Mouse (Mus musculus): ENCODE data around the gene Olfr1328. TPM values are rescaled to one million over a fixed set of nuclear protein-coding genes. Genes with fewer than 3 reads are reported as not detected.
"Not testable (repeated sequence)": the region's sequence is repeated elsewhere in the genome, so short reads cannot be mapped to it uniquely, and the experiment has no call there.

Gene Olfr1328
- not detected in 2 replicates for polyA plus RNA-seq (2014; fragmentation: Nextera tagmentation; extraction: Ambion mirVana)

DNA sequence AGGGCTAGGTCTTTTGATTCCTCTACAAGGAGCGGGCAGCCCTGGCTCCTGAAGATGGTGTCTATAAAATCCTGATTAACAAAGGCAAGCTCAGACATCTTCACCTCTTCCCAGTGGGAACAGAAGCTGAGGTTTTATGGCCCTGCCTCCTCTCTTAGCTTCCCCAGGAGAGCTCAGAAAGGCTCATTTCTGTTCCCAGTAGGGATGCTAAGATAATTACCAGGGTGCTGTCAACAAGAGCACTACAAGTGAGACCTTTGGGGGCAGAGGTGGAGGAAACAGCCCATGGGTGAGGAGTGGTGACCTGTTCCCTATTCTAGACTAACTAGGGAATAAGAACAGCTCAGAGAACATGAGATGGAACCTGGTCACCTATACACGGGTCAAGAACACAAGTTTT is at the start of gene Olfr1328:
Gene Olfr1328, minus strand, starts transcription at position 101 of the 400 bp plus-strand sequence.
- no peaks in the 10 kb centered on the region for H3K27me3 ChIP-seq (replicated peaks; ENCODE audit: control insufficient read depth, insufficient read depth, low read length)
- no peak for ATAC-seq (replicated peaks; ENCODE audit: low FRiP score)
- H3K36me3 ChIP-seq (ENCODE audit: control insufficient read depth, insufficient read depth, low read length): no peaks in the 10 kb centered on the region
- 71% methylated on average over 2 of the region's 2 CpGs for WGBS
- no peak for DNase-seq (ENCODE audit: low spot score)
- no peak within 1 kb of the TSS for H3K9ac ChIP-seq (ENCODE audit: low read depth, low read length)
- no peaks in the 10 kb centered on the region for H3K9me3 ChIP-seq (ENCODE audit: control insufficient read depth, low read length)
- H3K4me2 ChIP-seq: no peak within 1 kb of the TSS
- H3K27ac ChIP-seq (ENCODE audit: low read depth, low read length): no peak within 1 kb of the TSS
- H3K4me3 ChIP-seq (ENCODE audit: low read depth, low read length): no peak within 1 kb of the TSS
- no peaks in the 10 kb centered on the region for H3K4me1 ChIP-seq (replicated peaks; ENCODE audit: control insufficient read depth, insufficient read depth, low read length)

DNA sequence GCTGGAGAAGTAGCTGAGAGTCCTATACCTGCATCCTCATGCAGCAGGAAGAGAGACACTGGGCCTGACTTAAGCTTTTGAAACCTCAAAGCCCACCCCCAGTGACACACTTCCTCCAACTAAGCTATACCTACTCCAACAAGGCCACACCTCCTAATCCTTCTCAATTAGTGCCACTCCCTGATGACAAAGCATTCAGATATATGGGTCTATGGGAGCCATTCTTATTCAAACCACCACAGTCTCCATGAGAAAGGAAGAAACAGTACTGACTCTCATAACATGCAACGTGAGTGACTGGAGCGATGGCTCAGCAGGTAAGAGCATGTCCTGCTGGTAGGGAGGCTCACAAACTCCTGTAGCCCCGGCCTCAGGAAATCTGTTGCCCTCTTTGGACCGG is 46.9 kb upstream of the Olfr1328 start:
- H3K9ac ChIP-seq (ENCODE audit: low read depth, low read length): no peak overlapping the region
- H3K4me3 ChIP-seq (ENCODE audit: low read depth, low read length): no peak overlapping the region
- 78% methylated on average over 4 of the region's 4 CpGs for WGBS

DNA sequence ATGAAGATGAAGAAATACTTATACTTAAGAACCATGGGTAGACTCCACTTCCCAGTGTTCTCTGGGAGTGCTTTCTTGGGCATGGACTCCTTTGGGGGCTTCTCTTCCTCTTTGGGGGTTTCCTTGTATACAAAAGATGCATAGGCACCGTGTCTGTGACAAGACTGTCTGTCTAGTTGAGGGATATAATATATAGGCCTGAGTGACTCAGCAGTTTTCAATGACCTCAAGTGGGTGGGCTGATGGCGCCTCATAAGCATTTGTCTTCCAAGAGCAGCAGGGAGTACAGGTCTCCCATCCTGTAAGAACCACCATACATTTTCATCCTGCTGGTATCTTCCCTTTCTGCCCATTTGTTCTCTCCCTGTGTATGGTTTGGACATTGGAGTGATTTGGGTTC is 34.9 kb upstream of the Olfr1328 start:
- Histone ChIP-seq H3K9me3 (ENCODE audit: control insufficient read depth, low read length) (no peaks in the 10 kb centered on the region), H3K27me3 (replicated peaks; ENCODE audit: control insufficient read depth, insufficient read depth, low read length) (no peaks in the 10 kb centered on the region), H3K4me3 (ENCODE audit: low read depth, low read length) (no peak overlapping the region), H3K36me3 (ENCODE audit: control insufficient read depth, insufficient read depth, low read length) (no peaks in the 10 kb centered on the region), H3K9ac (ENCODE audit: low read depth, low read length) (no peak overlapping the region), H3K4me2 (no peak overlapping the region), H3K27ac (ENCODE audit: low read depth, low read length) (no peak overlapping the region), H3K4me1 (replicated peaks; ENCODE audit: control insufficient read depth, insufficient read depth, low read length) (no peaks in the 10 kb centered on the region)
- no peak for DNase-seq (ENCODE audit: low spot score)
- ATAC-seq (replicated peaks; ENCODE audit: low FRiP score): no peak
- WGBS: 65% methylated on average over 2 of the region's 2 CpGs

More for the DNA sequence above, 46.9 kb upstream of the Olfr1328 start:
- H3K27ac ChIP-seq (ENCODE audit: low read depth, low read length): no peak overlapping the region
- DNase-seq (ENCODE audit: low spot score) (no peak), ATAC-seq (replicated peaks; ENCODE audit: low FRiP score) (no peak)
- no peaks in the 10 kb centered on the region for H3K4me1 ChIP-seq (replicated peaks; ENCODE audit: control insufficient read depth, insufficient read depth, low read length)
- H3K9me3 ChIP-seq (ENCODE audit: control insufficient read depth, low read length): 0 out of 2 replicates have a peak, but pooled peaks cover 2% of the 10 kb centered on the region
- H3K27me3 ChIP-seq (replicated peaks; ENCODE audit: control insufficient read depth, insufficient read depth, low read length): no peaks in the 10 kb centered on the region
- no peaks in the 10 kb centered on the region for H3K36me3 ChIP-seq (ENCODE audit: control insufficient read depth, insufficient read depth, low read length)
- no peak overlapping the region for H3K4me2 ChIP-seq

DNA sequence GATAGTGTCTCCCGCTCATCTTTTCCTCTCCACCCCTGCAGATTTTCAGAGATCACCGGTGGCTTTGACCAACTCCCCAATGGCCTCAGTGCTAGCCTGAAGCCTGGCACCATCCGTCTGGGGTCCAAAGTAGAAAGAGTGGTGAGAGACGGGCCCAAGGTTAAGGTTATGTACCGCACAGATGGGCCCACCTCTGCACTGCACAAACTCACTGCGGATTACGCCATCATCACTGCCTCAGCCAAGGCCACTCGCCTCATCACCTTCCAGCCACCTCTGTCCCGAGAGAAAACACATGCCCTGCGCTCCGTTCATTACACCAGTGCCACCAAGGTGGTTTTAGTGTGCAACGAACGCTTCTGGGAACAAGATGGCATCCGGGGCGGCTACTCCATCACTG is 29.3 kb upstream of the Olfr1328 start:
- ATAC-seq (replicated peaks; ENCODE audit: low FRiP score) (no peak), DNase-seq (ENCODE audit: low spot score) (no peak)
- no peak overlapping the region for H3K4me2 ChIP-seq
- H3K4me3 ChIP-seq (ENCODE audit: low read depth, low read length): no peak overlapping the region
- H3K36me3 ChIP-seq (ENCODE audit: control insufficient read depth, insufficient read depth, low read length): no peaks in the 10 kb centered on the region
- no peaks in the 10 kb centered on the region for H3K9me3 ChIP-seq (ENCODE audit: control insufficient read depth, low read length)
- no peaks in the 10 kb centered on the region for H3K4me1 ChIP-seq (replicated peaks; ENCODE audit: control insufficient read depth, insufficient read depth, low read length)
- H3K27ac ChIP-seq (ENCODE audit: low read depth, low read length): no peak overlapping the region
- no peak overlapping the region for H3K9ac ChIP-seq (ENCODE audit: low read depth, low read length)
- H3K27me3 ChIP-seq (replicated peaks; ENCODE audit: control insufficient read depth, insufficient read depth, low read length): no peaks in the 10 kb centered on the region
- WGBS: 82% methylated on average over 15 of the region's 15 CpGs

DNA sequence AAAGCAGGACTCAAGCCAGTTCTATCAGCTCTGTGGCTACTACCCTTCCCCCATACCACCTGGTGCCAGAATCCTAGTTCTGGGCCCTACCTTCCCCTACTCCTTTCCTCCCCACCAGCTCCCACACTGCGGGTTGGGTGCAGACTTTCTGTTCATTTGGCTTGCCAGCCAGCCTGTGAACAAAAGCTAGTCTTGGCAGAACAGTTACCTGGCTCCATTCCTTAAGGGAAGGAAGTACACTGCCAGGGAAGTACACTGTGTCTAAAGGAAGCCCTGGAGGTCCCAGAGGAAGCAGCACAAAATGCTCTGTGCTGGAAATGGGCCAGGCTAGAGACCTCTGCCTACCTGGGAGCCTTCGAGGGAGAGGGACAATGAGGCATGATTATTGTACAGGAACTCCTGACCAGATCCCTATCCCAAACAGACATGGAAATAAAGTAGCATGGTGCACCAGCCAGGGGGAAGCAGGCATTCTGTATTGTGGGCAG is 22.8 kb upstream of the Olfr1328 start, which contains the start of gene Lao1:
Gene Lao1, plus strand, starts transcription at position 438 of the 488 bp plus-strand sequence.
- Histone ChIP-seq H3K4me1 (replicated peaks; ENCODE audit: control insufficient read depth, insufficient read depth, low read length) (no peaks in the 10 kb centered on the region), H3K27ac (ENCODE audit: low read depth, low read length) (no peak within 1 kb of the TSS), H3K27me3 (replicated peaks; ENCODE audit: control insufficient read depth, insufficient read depth, low read length) (no peaks in the 10 kb centered on the region), H3K4me2 (no peak within 1 kb of the TSS), H3K9ac (ENCODE audit: low read depth, low read length) (no peak within 1 kb of the TSS), H3K9me3 (ENCODE audit: control insufficient read depth, low read length) (no peaks in the 10 kb centered on the region), H3K4me3 (ENCODE audit: low read depth, low read length) (no peak within 1 kb of the TSS), H3K36me3 (ENCODE audit: control insufficient read depth, insufficient read depth, low read length) (no peaks in the 10 kb centered on the region)
- WGBS: 80% methylated on average over 2 of the region's 2 CpGs
- no peak for ATAC-seq (replicated peaks; ENCODE audit: low FRiP score)
- no peak for DNase-seq (ENCODE audit: low spot score)

DNA sequence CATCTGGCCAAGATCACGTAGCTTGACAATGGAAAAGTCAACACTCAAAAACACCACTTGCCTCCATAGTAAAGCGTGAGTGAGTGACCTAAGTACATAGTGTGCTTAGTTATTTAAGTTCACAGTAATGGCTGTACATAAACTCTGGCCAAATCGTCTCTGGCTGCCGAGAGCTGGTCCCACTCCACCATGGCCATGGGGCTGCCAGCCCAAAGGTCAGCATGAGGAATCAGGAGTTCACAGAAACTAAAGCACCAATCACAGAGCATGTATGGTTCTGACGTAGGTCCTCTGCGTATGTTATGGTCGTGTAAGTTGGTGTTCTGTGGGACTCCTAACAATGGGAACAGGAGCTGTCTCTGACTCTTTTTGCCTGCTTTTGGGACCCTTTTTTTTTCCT is 20.4 kb upstream of the Olfr1328 start:
- Histone ChIP-seq H3K4me2 (no peak overlapping the region), H3K36me3 (ENCODE audit: control insufficient read depth, insufficient read depth, low read length) (no peaks in the 10 kb centered on the region), H3K9me3 (ENCODE audit: control insufficient read depth, low read length) (no peaks in the 10 kb centered on the region), H3K27ac (ENCODE audit: low read depth, low read length) (no peak overlapping the region), H3K4me3 (ENCODE audit: low read depth, low read length) (no peak overlapping the region), H3K27me3 (replicated peaks; ENCODE audit: control insufficient read depth, insufficient read depth, low read length) (no peaks in the 10 kb centered on the region), H3K9ac (ENCODE audit: low read depth, low read length) (no peak overlapping the region), H3K4me1 (replicated peaks; ENCODE audit: control insufficient read depth, insufficient read depth, low read length) (no peaks in the 10 kb centered on the region)
- DNase-seq (ENCODE audit: low spot score): no peak
- ATAC-seq (replicated peaks; ENCODE audit: low FRiP score): no peak
- WGBS: 84% methylated on average over 7 of the region's 7 CpGs

DNA sequence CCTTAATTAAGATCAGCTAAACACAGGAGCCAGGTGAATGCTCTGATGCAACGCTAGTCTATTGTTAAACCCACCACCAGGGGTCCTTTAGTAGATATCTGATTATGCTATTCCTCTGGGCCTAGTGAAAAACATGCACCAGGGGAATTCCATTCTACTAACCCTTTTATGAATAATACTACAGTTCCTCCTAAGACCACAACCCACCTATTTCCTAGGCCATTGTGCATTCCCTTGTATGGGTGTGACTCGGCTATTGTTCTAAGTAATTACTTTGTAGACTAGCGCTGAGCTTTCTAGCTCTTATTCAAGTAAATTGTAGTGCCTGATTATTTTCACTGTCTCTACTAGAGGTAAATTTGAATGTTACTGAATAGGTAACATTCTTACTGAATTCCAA is 7.1 kb downstream of the Olfr1328 start:
- not testable (repeated sequence) for ATAC-seq (replicated peaks; ENCODE audit: low FRiP score); H3K4me3 ChIP-seq (ENCODE audit: low read depth, low read length); H3K36me3 ChIP-seq (ENCODE audit: control insufficient read depth, insufficient read depth, low read length); H3K4me1 ChIP-seq (replicated peaks; ENCODE audit: control insufficient read depth, insufficient read depth, low read length); H3K9ac ChIP-seq (ENCODE audit: low read depth, low read length); H3K27me3 ChIP-seq (replicated peaks; ENCODE audit: control insufficient read depth, insufficient read depth, low read length); H3K27ac ChIP-seq (ENCODE audit: low read depth, low read length); DNase-seq (ENCODE audit: low spot score); H3K9me3 ChIP-seq (ENCODE audit: control insufficient read depth, low read length); H3K4me2 ChIP-seq
- WGBS: 81% methylated on average over 3 of the region's 3 CpGs

DNA sequence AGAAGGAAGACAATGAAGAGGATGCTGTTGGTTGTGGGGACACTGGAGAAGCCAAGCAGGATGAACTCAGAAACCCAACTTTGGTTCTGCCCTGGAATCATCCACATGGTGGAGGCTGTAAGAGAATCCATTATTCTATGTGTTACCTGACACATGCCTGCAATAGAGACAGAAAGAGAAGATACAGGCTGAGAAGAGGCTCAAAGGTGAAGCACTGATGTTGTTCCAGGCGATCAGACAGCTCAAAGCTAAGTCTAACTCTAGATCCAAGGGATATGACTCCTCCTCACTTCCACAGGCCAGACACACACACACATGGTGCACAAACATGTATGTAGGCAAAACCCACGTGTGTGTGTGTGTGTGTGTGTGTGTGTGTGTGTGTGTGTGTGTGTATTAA is 21.0 kb downstream of the Olfr1328 start, which contains the start of gene Olfr1329:
Gene Olfr1329, minus strand, starts transcription at position 101 of the 400 bp plus-strand sequence.
- not testable (repeated sequence) for H3K36me3 ChIP-seq (ENCODE audit: control insufficient read depth, insufficient read depth, low read length); H3K4me1 ChIP-seq (replicated peaks; ENCODE audit: control insufficient read depth, insufficient read depth, low read length); H3K4me3 ChIP-seq (ENCODE audit: low read depth, low read length); ATAC-seq (replicated peaks; ENCODE audit: low FRiP score); H3K9ac ChIP-seq (ENCODE audit: low read depth, low read length); H3K9me3 ChIP-seq (ENCODE audit: control insufficient read depth, low read length); DNase-seq (ENCODE audit: low spot score); H3K27ac ChIP-seq (ENCODE audit: low read depth, low read length); H3K4me2 ChIP-seq; H3K27me3 ChIP-seq (replicated peaks; ENCODE audit: control insufficient read depth, insufficient read depth, low read length)
- WGBS: 51% methylated on average over 2 of the region's 2 CpGs

DNA sequence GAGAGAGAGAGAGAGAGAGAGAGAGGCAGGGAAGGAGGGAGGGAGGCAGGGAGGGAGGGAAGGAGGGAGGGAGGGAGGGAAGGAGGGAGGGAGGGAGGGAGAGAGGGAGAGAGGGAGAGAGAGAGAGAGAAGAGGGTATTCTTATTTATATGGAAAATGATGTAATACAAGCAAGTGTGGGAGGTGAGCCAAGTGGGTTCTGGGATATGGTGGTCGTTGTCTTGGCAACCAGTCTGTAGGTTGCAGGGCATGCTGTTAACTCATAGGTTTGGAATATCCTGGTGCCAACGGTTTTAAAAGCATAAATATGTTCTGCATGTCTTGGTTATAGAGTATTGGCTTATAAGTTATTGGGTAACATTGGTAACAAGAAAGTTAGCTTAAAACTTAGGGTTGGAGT is 36.4 kb downstream of the Olfr1328 start:
- Histone ChIP-seq H3K4me2 (no peak overlapping the region), H3K9ac (ENCODE audit: low read depth, low read length) (no peak overlapping the region), H3K4me1 (replicated peaks; ENCODE audit: control insufficient read depth, insufficient read depth, low read length) (no peaks in the 10 kb centered on the region), H3K36me3 (ENCODE audit: control insufficient read depth, insufficient read depth, low read length) (no peaks in the 10 kb centered on the region), H3K9me3 (ENCODE audit: control insufficient read depth, low read length) (no peaks in the 10 kb centered on the region), H3K27ac (ENCODE audit: low read depth, low read length) (no peak overlapping the region), H3K27me3 (replicated peaks; ENCODE audit: control insufficient read depth, insufficient read depth, low read length) (no peaks in the 10 kb centered on the region), H3K4me3 (ENCODE audit: low read depth, low read length) (no peak overlapping the region)
- no peak for DNase-seq (ENCODE audit: low spot score)
- 69% methylated on average over 2 of the region's 2 CpGs for WGBS
- no peak for ATAC-seq (replicated peaks; ENCODE audit: low FRiP score)
